Mouse (Mus musculus) erythroblast, adult 5-6 weeks (primary cell): ENCODE results near the gene Gm5128. TPM values are rescaled to one million over a fixed set of nuclear protein-coding genes. Genes with fewer than 3 reads are reported as not detected.
"Not testable (repeated sequence)": the region's sequence is repeated elsewhere in the genome, so short reads cannot be mapped to it uniquely, and the experiment has no call there.

Experiments used
- ATAC-seq: replicated peaks from 2 replicates; pipeline ENCODE4 v1.8.0; 2016; ENCODE audit warnings: moderate number of reproducible peaks, mild to moderate bottlenecking, moderate TSS enrichment, inconsistent platforms; ENCODE audit not compliant: poor library complexity, low FRiP score, severe bottlenecking
- total RNA-seq, 2 experiments: library from RNA; stranded (forward) in 1 of 2; stranded (reverse) in 1 of 2; fragments of 150-400 nt in 1 of 2; fragments of 200-764, 138-1000 nt in 1 of 2; gene quantifications; 2 replicates each; pipeline versions ENCODE4 v1.2.3 to v1.2.4; 2015 to 2017; ENCODE audit warnings: low replicate concordance in 2 of 2

Gene Gm5128
- not detected in 2 replicates for total RNA-seq (2015; ENCODE audit: low replicate concordance)
- total RNA-seq (2017; ENCODE audit: low replicate concordance), result not detected in 2 replicates

DNA sequence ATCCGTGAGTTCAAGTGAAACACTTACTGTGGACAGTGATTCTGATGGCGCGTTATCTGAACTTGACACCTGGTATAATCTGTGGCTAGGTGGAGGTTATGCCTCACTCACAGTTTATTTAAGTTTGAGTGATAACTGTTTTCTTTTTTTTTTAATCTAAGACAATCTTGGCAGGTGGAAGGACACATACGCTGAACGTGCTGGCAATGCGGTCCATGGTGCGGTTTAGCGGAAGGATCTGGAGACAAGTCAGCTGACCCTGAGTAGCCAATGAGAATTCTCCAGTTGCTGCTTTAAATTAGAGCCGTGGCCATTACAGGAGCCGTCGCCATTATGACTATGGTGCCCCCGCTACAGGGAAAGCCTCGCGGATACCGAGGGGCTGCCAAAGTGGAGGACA is at the start of gene Gm5128:
TSS of gene Gm5128 (plus strand) at position 301 of the 400 bp plus-strand sequence.
- ATAC-seq, result not testable (repeated sequence)

DNA sequence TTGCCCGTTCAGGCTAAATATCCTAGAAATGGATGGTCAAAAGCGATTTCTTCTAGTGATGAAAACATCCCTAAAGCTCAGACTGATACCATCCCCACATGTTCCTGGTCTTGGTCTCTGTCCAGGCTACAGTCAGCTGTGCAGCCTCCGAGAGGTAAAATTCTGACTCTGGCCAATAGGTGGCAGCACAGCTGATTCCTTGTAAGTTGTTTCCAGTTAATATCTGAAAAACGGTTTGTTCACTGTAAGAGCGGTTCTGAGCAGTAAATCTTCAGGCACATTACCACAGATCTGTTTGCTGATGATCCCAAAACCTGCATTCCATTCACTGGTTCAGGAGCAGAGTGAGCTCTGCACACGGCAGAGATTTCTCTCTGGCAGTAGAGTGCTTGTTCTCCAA is 12.4 kb upstream of the Gm5128 start:
- not testable (repeated sequence) for ATAC-seq

DNA sequence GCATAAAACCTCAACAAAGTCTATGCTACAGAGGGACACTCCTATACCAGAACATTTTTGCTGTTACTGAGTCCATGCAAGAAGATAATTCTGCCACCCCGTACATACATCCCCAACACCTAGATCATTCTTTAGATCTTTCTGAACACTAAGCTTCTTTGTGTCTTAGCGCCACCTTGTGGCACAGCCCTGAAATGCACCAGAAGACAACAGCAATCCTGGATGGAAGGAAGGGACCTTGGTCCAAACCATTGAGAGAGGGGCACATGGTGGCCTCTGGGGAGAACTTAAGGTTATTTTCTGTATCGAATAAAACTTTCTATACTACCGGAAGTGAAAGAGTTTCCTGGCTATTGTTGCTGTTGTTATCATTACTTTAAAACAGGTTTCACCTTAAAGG is 11.1 kb upstream of the Gm5128 start:
- not testable (repeated sequence) for ATAC-seq

DNA sequence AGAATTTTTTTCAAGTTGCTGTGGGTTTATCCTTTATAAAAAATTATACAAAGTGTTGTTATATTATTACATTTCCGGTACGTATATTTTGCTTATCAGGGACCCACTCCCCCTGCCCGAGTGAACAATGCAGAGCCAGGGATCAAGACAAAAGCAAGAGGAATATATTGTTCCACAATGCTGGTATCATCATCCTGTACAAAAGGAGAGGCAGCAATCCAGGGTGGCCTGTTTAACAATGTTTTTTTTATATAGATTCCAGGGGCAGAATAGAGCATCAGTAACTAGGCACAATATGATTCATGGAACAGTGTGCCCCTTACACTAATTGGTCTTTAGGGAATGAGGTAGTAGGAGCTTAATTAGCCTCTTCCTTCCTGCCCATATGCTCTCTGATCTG is 30.5 kb downstream of the Gm5128 start:
- not testable (repeated sequence) for ATAC-seq

DNA sequence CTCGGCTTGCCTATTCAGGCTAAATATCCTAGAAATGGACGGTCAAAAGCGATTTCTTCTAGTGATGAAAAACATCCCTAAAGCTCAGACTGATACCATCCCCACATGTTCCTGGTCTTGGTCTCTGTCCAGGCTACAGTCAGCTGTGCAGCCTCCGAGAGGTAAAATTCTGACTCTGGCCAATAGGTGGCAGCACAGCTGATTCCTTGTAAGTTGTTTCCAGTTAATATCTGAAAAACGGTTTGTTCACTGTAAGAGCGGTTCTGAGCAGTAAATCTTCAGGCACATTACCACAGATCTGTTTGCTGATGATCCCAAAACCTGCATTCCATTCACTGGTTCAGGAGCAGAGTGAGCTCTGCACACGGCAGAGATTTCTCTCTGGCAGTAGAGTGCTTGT is 48.1 kb downstream of the Gm5128 start:
- not testable (repeated sequence) for ATAC-seq

DNA sequence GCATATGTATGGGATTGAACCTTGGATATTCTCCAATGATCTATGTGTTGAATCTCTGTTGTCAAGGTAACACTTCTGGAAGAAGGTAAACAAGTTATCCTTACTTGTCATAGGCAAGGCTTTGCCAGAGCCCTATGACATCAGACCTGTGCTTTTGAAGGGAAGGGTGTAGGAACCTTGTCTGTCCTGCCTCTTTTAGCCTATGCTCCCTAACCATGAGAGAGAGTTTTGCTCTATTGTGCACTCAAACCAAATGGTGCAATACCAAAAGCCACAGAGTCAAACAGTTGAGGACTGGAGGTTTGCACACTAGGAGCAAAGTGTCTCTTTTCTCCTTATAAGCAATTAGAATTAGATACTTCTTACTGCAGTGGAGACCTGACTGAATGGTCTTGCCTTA is 48.7 kb downstream of the Gm5128 start:
- not testable (repeated sequence) for ATAC-seq

DNA sequence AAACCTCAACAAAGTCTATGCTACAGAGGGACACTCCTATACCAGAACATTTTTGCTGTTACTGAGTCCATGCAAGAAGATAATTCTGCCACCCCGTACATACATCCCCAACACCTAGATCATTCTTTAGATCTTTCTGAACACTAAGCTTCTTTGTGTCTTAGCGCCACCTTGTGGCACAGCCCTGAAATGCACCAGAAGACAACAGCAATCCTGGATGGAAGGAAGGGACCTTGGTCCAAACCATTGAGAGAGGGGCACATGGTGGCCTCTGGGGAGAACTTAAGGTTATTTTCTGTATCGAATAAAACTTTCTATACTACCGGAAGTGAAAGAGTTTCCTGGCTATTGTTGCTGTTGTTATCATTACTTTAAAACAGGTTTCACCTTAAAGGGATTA is 49.4 kb downstream of the Gm5128 start:
- not testable (repeated sequence) for ATAC-seq

Other genes starting within 250 kb of the Gm5128 start
- gene Gm15023, start 195.7 kb upstream of the Gm5128 start, total RNA-seq (2015; ENCODE audit: low replicate concordance), result not detected in 2 replicates
- gene Gm15023, start 195.7 kb upstream of the Gm5128 start, total RNA-seq (2017; ENCODE audit: low replicate concordance), result 0.09 TPM in 1 of 2 replicates, not detected in the other
- not detected in 2 replicates for gene Tceal6, start 162.6 kb upstream of the Gm5128 start, total RNA-seq (2015; ENCODE audit: low replicate concordance)
- not detected in 2 replicates for gene Tceal6, start 162.6 kb upstream of the Gm5128 start, total RNA-seq (2017; ENCODE audit: low replicate concordance)
- gene Pramel3, start 71.0 kb upstream of the Gm5128 start, total RNA-seq (2015; ENCODE audit: low replicate concordance), result not detected in 2 replicates
- gene Pramel3, start 71.0 kb upstream of the Gm5128 start, total RNA-seq (2017; ENCODE audit: low replicate concordance), result not detected in 2 replicates
- gene Gm7903, start 60.6 kb downstream of the Gm5128 start, total RNA-seq (2015; ENCODE audit: low replicate concordance), result not detected in 2 replicates
- gene Gm7903, start 60.6 kb downstream of the Gm5128 start, total RNA-seq (2017; ENCODE audit: low replicate concordance), result 0.17 TPM in 1 of 2 replicates, not detected in the other
- not detected in 2 replicates for gene AV320801, start 121.3 kb downstream of the Gm5128 start, total RNA-seq (2015; ENCODE audit: low replicate concordance)
- gene AV320801, start 121.3 kb downstream of the Gm5128 start, total RNA-seq (2017; ENCODE audit: low replicate concordance), result 0.09 TPM in 1 of 2 replicates, not detected in the other
- gene Nxf7, start 225.5 kb downstream of the Gm5128 start, total RNA-seq (2015; ENCODE audit: low replicate concordance), result not detected in 2 replicates
- gene Nxf7, start 225.5 kb downstream of the Gm5128 start, total RNA-seq (2017; ENCODE audit: low replicate concordance), result not detected in 2 replicates